Mouse (Mus musculus) MEL (cell line): ENCODE results near the gene Snd1.

Source experiments
- BHLHE40 ChIP-seq: IDR thresholded peaks from 2 replicates; pipeline ENCODE4 v1.6.1; 2012; ENCODE audit warnings: low read depth, mild to moderate bottlenecking, inconsistent platforms, low read length, improper control_type of control experiment, borderline replicate concordance
- CHD1 ChIP-seq: IDR thresholded peaks from 2 replicates; pipeline ENCODE4 v1.6.1; 2012; ENCODE audit warnings: low read depth, mild to moderate bottlenecking, inconsistent platforms, low read length, improper control_type of control experiment
- CTCF ChIP-seq, 3 experiments: IDR thresholded peaks in 2 of 3; conservative IDR thresholded peaks in 1 of 3; 2 replicates each; pipeline ENCODE4 v1.5.1; 2011 to 2012; ENCODE audit warnings: low read length in 3 of 3, low read depth in 2 of 3, mild to moderate bottlenecking in 2 of 3, improper control_type of control experiment in 1 of 3, inconsistent platforms in 1 of 3, mixed read lengths in 1 of 3, moderate library complexity in 1 of 3; ENCODE audit not compliant: control insufficient read depth in 1 of 3, insufficient read depth in 1 of 3, poor library complexity in 1 of 3, severe bottlenecking in 1 of 3
- EP300 ChIP-seq, 2 experiments: IDR thresholded peaks; 2 replicates each; pipeline ENCODE4 v1.6.1; 2011; ENCODE audit warnings: improper control_type of control experiment in 2 of 2, low read length in 2 of 2, low read depth in 1 of 2, mild to moderate bottlenecking in 1 of 2
- ETS1 ChIP-seq: IDR thresholded peaks from 2 replicates; pipeline ENCODE4 v1.6.1; 2012; ENCODE audit warnings: low read depth, mild to moderate bottlenecking, inconsistent platforms, low read length, improper control_type of control experiment, moderate library complexity
- GATA1 ChIP-seq: IDR thresholded peaks from 2 replicates; pipeline ENCODE4 v1.6.1; 2011; ENCODE audit warnings: low read depth, low read length, improper control_type of control experiment
- MAFK ChIP-seq: IDR thresholded peaks from 2 replicates; pipeline ENCODE4 v1.6.1; 2011; ENCODE audit warnings: low read depth, mild to moderate bottlenecking, low read length, improper control_type of control experiment, borderline replicate concordance
- MAZ ChIP-seq: IDR thresholded peaks from 2 replicates; pipeline ENCODE4 v1.6.1; 2012; ENCODE audit warnings: low read depth, mild to moderate bottlenecking, inconsistent platforms, low read length, improper control_type of control experiment
- POLR2A ChIP-seq, 2 experiments: IDR thresholded peaks; 2 replicates each; pipeline ENCODE4 v1.6.1; 2011 to 2012; ENCODE audit warnings: low read length in 2 of 2, mild to moderate bottlenecking in 2 of 2, control low read depth in 1 of 2, improper control_type of control experiment in 1 of 2, low read depth in 1 of 2, moderate library complexity in 1 of 2; ENCODE audit not compliant: control insufficient read depth in 1 of 2, insufficient read depth in 1 of 2, poor library complexity in 1 of 2
- RAD21 ChIP-seq: IDR thresholded peaks from 2 replicates; pipeline ENCODE4 v1.6.1; 2011; ENCODE audit warnings: mild to moderate bottlenecking, low read depth, low read length, improper control_type of control experiment
- USF2 ChIP-seq, 2 experiments: IDR thresholded peaks; 2 replicates each; pipeline ENCODE4 v1.6.1; 2011 to 2012; ENCODE audit warnings: improper control_type of control experiment in 2 of 2, low read length in 2 of 2, borderline replicate concordance in 1 of 2, inconsistent platforms in 1 of 2, low read depth in 1 of 2, mild to moderate bottlenecking in 1 of 2; ENCODE audit not compliant: insufficient read depth in 1 of 2

GRCm38 (mm10) chr6:28470621-28471020 is 4.3 kb upstream of the Snd1 start:
- TF ChIP-seq CHD1 (no peak), BHLHE40 (no peak), GATA1 (no peak), CTCF (IDR thresholded peaks at IDR 0.05 in 2 of 3, conservative IDR thresholded peaks at IDR 0.05 in 1 of 3; ENCODE audit: control insufficient read depth in 1 of 3, insufficient read depth in 1 of 3, low read depth in 2 of 3, low read length in 3 of 3, poor library complexity in 1 of 3, severe bottlenecking in 1 of 3) (peak in 1 of 3 experiments; percentile 8; a peak in 1 of 6 replicates), RAD21 (no peak), EP300 (IDR thresholded peaks at IDR 0.05; ENCODE audit: low read depth in 1 of 2, low read length in 2 of 2) (no peak), MAFK (no peak), ETS1 (no peak), USF2 (IDR thresholded peaks at IDR 0.05; ENCODE audit: borderline replicate concordance in 1 of 2, insufficient read depth in 1 of 2, low read depth in 1 of 2, low read length in 2 of 2) (no peak), MAZ (no peak), POLR2A (IDR thresholded peaks at IDR 0.05; ENCODE audit: control insufficient read depth in 1 of 2, insufficient read depth in 1 of 2, low read depth in 1 of 2, low read length in 2 of 2, poor library complexity in 1 of 2) (no peak)
